Mouse (Mus musculus) large intestine, adult 2 months (tissue): Measurements from ENCODE around the gene Mlph. TPM values are rescaled to one million over a fixed set of nuclear protein-coding genes. Genes with fewer than 3 reads are reported as not detected.

Source experiments
- DNase-seq: peaks from one replicate; pipeline ENCODE4 v3.0.0-alpha.2; 2012; ENCODE audit warnings: low read depth, low spot score
- WGBS: fragments of 180-500 bp; shearing (Covaris S2); methylation state at CpG from one replicate; pipeline ENCODE4 v1.1.7; 2018; 5-methylcytosine and 5-hydroxymethylcytosine counted together
- polyA plus RNA-seq: library from polyadenylated mRNA; depleted of rRNA; stranded (reverse); fragments of >200 nt; gene quantifications from 2 replicates; pipeline ENCODE4 v1.2.3, GENCODE M21; 2012

Mlph gene
- polyA plus RNA-seq, 1 experiment, result 18.8 TPM

DNA sequence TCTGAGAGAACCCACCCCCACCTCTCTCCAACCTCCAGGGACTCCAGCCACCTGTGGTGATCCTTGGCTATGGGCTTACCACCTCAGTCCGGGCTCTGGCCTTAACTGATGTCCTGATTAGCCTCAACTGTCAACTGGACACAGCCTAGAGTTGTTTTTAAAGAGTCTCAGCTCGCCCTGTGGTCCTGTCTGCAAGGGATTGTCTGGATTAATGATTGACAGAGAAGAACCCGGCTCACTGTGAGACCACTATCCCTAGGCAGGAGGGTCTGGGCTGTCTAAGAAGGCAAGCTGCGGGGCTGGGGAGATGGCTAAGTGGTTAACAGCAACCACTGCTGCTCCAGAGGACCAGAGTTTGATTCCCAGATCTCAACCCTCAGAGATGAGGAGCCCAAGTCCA is 47.6 kb downstream of the Mlph start:
- DNase-seq, result no peak
- 34% methylated on average over 4 of the region's 4 CpGs for WGBS

DNA sequence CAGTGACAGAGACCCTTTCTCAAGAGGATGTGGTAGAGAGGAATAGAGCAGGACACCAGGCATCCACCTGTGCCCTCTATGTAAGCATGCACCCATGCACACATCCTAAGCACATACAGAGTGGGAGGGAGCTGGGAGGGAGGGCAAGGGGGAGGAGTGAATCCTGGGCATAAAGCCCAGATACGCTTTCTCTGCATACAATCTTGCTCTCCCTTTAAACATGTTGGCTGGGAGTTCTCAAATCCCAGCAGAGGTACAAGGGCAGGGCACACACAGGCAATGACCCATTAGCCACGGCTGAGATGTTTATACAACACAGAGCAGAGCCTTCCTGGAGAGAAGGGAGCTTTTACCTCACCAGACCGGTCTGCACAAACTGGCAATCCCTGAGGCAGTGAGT is 48.1 kb downstream of the Mlph start:
- 13% methylated on average over 3 of the region's 3 CpGs for WGBS
- no peak for DNase-seq

DNA sequence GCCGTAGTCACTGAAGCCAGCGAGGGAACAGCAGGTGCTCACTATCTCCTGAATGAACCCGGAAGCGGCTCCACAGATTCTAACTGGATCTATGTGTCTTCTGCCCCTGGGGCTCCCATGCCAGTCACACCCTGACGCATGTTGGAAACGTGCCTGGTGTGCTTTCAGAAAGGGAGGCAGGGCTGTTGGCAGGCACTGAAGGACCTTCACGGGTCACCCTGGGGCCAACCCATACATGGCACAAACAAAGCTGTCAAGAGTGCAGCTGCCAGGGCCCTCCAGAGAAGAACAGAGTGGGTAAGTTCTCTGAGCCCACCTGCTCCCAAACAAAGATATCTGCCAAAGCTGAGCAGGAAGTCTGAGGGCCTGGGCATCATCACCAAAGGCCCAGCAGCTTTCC is 52.7 kb downstream of the Mlph start:
- WGBS, result 19% methylated on average over 7 of the region's 7 CpGs
- DNase-seq, result peak; percentile 78

DNA sequence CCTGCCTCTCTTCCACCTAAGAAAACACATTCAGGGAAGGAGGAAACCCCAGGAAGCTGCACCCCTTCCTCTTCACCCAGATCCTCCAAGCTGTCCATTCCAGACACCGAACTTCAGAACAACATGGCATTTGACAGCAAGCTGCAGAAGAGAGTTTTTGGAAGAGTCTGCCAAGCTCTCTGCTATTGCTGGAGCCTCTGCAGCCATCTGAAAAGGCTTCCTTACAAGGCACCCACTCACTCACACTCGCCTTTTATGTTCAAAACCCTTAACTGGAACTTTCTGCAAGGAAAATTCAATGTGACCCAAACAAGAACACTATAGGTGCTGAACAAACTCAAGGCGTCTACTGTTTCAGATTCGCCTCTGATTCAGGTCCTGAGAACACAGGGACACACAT is 53.8 kb downstream of the Mlph start:
- 54% methylated on average over 4 of the region's 4 CpGs for WGBS
- DNase-seq, result no peak

DNA sequence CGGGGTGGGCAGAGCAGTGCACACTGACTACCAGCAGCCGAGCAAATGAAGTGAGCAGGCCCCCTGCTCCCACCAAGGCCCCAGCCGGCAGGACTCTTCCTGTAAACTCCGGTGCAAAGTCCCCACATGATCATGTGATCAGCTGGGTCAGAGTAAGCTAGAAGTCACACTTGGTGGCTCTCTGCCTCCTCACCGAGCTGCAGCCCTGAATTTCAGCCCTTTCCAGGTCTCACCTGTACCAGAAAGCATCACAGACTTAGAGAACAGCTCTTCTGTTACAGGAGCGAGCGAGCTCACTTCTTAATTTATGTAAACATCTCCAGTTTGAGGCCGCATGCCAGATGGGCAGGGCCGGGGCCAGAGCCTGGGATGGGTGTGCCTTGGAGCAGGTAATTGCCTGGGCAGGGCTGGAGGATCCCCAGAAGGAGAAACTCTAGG is 54.5 kb downstream of the Mlph start, which contains the start of gene Rab17:
TSS of gene Rab17 (minus strand) at position 315 of the 438 bp plus-strand sequence.
- WGBS, result 12% methylated on average over 9 of the region's 9 CpGs
- DNase-seq, result no peak

DNA sequence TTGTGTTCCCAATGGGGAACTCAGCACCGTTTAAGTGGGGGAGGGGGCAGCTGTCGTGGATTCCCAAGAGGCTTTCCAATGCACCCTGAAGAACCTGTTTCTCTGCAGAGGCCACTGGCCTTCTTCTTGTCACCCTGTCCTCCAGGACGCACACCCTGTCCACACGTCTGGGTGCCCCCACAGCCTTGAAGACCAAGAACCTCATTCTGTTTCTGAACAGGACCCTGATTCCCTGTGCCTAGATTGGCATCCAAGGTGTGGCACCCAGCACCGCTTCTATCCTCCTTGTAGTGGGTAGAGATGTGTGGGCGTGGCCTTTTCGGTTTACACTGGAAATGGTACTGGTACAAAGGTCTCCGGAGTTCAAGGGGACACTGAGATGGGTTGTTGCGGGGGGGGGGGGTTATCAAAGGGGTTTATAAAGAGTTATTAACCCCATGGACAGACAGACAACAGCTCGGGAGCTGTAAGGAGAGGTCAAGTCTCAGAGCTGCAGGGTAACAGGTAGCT is 55.1 kb downstream of the Mlph start:
- DNase-seq, result no peak
- WGBS, result 28% methylated on average over 10 of the region's 10 CpGs

DNA sequence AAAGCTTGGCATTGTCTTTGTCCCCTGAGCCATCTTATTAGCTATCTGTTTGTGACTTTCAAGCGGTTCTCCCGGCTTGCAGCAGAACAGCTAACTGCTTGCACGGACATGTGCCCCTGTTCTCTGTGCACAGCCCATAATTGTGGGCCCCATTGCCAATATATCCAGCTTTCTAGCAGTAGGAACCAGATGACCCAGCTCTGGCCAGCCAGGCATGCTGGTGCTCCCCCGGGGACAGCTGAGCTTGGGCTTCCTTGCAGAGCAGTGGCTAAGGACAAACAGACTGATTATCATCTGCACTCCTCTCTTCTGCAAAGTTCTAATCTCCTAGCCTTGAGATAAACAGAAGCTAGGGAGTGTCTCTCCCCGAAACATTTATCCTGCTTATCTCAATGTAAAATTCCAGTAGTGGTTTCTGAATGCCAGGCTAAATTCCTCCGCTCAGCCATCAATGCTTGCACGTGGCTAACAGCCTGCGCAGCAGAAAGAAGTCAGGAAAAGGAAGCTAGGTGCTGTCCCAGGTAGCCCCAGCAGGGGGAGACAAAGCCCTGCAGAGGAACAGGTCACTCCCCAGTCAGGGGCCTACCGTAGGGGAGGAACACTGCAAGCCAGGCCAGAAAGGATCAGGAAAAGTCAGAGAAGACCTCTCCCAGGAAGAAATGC is 58.2 kb downstream of the Mlph start:
- no peak for DNase-seq
- 27% methylated on average over 9 of the region's 9 CpGs for WGBS

DNA sequence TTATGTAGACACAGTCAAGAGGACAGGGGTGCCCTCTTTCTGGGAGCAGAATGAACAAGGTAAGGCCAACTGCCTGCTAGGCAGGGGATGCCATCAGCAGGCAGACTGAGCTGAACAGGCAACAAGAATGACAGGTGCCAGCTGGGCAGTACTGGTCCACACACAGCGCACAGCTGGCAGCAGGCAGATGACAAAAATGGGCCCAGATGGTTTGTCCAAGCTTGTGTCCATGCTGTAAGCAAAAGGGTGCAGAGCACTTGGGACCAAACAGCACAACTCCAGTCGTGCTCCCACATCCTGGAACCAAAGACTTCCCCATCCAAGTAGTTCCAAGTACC is 58.7 kb downstream of the Mlph start:
- WGBS, result 76% methylated on average over 2 of the region's 2 CpGs
- DNase-seq, result no peak

DNA sequence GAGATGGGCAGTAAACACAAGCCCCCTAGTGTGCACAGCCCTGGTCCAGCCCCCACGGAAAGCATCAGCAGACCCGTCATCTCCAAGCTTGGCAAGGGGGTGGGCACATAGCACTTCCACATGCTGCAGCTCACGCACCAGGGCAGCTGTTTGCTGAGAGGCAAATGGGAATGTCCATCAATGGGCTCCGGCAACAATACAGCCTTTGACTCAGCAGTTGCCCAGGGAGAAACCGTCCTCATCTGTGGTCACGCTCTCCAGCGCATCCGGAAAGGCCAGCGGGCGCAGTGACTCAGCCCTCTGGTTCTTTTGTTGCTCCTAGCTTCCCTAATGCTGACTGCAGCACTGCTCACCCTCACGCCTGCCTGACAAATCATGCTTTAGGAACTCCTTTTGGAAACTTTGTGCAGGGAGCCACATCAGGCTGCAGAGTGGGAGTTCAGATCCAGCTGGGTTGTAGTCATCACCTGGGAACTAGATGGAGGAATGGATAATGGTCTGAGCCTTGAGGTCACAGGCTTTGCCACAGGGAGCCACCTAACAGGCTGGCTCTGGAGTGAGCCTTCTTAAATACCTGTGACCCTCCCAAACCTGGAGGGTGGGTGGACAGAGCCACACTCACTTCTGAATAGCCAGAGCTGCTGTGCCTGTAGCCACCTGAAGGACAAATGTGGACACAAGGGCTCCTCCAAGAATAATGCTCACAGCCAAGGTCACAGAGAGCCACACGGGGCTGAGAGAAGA is 60.2 kb downstream of the Mlph start:
- WGBS, result 63% methylated on average over 12 of the region's 12 CpGs
- DNase-seq, result no peak

DNA sequence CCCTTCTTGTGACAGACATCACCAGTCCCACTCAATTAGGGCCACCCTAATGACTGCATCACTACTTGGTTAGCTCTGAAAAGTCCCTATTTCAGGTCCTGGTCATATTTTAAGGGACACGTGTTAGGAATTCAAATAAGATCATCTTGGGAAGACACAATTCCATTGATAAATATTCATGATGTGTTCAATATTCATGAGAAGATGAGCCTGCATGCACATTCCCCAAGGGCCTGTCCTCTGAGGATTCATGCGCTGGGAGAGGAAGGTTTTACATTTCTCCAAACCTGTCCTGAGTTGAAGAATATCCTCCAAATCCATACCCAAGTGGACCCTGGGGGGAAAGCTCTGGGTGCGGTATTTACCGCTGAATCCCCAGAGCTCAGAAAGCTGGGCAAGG is 61.1 kb downstream of the Mlph start:
- WGBS, result 93% methylated on average over 4 of the region's 4 CpGs
- no peak for DNase-seq

DNA sequence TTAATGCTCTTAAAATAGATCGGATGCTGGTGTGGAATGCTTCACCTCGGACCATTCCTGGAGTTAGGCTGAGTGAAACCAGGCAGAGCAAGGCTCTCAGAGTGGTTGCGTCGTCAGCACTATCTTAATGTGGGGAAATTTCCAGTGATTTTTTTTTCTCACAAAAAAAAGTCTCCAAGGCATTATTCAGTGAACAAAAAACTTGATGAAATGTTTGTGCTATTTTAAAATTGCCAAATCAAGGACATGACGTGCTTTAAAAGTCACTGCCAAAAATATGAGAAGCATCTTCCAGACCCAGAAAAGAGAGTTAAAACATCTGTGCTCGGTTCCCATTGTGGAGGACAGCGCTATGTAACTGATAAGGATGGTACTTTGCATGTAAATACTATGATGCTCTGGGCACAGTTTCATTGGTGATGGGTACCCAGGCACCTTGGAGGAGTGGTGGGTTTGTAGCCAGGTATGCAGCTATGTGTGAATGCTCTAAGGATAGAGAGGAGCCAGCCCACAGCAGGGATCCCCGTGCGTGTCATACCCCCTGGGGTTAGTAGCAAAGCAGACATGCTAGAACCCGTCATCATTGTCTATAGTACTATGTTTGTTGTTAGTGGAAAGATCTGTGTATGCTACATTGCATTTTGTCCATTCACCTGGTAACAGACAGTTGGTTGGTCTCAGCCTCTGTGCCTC is 65.9 kb downstream of the Mlph start:
- 62% methylated on average over 10 of the region's 10 CpGs for WGBS
- no peak for DNase-seq

DNA sequence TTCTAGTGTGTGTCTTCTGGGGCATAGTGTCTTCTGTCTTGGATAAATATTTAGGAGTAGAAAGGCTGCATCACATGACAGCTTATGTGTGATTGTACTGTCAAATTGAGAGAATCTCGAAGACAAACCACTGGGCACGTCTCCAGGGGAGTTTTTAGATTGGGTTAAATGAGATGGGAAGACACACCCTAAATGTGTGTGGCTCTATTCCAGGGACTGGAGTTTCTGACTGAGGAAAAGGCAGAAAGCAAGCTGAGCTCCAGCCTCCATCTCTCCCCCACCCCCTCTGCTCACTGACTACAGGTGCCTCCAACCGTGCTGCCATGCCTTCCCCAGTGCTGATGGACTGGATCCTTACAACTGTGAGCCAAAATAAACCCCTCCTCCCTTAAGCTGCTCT is 66.5 kb downstream of the Mlph start:
- 41% methylated on average over 3 of the region's 3 CpGs for WGBS
- DNase-seq, result no peak

DNA sequence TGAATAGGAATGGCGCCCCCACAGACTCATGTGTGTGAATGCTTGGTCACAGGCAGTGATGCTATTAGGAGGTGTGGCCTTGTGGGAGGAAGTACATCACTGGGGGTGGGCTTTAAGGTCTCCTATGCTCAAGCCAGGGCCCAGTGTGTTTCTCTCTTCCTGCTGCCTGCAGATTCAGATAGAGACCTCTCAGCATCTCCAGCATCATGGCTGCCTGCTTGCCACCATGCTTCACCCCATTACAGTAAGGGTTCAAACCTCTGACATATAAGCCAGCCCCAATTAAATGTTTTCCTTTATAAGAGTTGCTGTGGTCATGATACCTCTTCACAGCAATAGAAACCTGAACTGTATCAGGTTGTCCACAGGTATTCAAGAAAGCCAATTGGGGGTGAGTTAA is 81.0 kb downstream of the Mlph start:
- DNase-seq, result no peak
- WGBS, result 95% methylated on average over 1 of the region's 1 CpGs

DNA sequence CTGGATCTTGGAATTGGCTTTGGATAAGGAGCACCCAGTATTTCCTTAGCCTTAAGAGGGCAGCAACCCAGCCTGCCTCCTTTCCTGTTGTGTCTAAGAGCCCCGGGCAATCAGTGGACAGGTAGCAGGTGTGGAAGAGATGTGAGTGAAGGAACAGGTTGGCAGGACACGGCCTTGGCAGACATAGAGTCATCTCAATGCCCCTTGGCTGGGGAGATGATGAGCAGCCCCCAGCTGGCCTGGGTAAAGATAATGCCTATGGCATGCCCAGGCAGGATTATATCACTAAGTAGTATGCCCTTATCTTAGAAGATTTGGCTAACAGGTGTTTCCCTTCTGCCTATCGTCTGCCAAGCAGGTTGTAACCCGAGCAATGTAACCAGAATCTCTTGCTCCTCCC is 82.3 kb downstream of the Mlph start:
- WGBS, result 36% methylated on average over 4 of the region's 4 CpGs
- DNase-seq, result no peak

DNA sequence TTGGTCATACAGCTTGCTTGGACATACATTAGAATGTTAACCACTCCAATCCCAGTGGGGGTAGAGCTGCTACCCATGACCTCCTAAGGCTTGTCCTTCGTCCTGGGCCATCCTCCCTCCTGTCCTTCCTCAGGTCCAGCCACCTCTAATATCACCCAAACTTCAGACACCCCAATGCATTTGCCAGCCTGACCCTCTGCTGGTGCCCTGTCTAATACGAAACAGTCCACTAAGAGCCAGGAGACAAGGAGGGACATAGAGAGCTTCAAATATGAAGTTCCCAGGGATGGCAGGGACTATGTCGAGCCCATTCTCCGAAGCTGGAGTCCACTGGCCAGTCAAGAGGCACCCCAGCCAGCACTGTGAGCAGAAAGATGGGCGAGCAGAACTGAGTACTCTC is 82.8 kb downstream of the Mlph start:
- WGBS, result 87% methylated on average over 5 of the region's 5 CpGs
- no peak for DNase-seq

DNA sequence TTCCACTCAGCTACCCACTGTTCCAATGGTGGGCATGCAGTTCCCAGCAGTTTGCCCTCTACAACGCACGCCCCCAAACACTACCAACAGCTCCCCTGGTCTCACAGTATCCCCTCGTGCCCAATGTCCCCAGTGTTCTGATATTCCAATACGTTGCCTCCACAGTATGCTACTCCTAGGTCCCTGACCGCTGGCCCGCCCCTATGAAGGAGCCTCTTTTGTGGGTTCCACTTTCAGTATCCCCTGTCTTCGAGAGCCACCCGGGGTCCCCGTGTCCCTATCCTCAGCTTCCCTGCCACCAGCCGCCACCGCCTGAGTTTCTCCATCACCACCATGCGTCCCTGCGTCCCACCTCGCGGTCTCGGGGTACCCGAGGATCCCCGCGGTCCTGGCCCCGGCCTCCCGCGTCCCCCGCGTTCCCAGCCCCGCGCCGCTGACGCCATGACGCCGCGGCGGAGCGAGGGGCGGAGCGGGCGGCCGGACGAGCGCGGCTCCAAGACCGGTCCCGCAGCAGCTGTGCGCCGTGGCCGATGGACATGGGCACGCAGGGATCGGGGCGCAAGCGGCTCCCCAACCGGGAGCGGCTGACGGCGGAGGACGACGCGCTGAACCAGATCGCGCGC is 83.5 kb downstream of the Mlph start, which contains the start of gene Lrrfip1:
TSS of gene Lrrfip1 (plus strand) at position 470 of the 623 bp plus-strand sequence.
- 3% methylated on average over 59 of the region's 59 CpGs for WGBS
- no peak for DNase-seq

DNA sequence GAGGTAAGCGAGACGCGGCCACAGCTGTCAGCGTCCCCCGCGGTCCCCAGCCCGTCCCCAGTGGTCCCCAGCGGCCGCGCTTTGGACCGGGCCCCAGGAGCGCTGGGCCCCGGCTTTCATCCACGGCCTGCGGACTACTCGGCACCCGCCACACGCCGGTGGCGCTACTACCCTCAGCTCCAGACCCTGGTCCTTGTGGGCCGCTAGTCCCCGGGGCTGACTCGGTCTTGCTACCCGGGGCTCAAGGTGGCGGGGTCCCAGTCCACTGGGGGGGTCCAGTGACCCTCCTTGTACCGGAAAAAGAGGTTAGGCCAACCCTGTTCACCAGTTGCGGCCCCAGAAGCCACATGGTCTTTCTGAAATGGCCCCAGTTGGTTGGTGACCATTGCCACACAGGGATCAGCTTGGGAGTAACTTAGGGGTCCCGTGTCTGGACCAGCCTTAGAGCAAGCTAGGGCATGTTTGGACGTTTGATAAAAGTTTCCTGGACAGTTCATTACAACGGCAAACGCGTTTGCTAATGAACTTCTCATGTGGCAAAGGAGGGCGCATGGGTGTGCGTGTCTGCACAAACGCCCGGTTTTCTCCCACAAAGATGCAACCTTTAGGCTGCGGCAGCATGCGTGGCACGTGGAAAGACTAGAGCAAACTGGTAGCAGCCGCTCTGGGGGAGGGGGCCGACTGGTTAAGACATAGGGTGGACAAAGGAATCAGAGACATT is 84.2 kb downstream of the Mlph start:
- WGBS, result under 1% methylated on average over 41 of the region's 41 CpGs
- no peak for DNase-seq

DNA sequence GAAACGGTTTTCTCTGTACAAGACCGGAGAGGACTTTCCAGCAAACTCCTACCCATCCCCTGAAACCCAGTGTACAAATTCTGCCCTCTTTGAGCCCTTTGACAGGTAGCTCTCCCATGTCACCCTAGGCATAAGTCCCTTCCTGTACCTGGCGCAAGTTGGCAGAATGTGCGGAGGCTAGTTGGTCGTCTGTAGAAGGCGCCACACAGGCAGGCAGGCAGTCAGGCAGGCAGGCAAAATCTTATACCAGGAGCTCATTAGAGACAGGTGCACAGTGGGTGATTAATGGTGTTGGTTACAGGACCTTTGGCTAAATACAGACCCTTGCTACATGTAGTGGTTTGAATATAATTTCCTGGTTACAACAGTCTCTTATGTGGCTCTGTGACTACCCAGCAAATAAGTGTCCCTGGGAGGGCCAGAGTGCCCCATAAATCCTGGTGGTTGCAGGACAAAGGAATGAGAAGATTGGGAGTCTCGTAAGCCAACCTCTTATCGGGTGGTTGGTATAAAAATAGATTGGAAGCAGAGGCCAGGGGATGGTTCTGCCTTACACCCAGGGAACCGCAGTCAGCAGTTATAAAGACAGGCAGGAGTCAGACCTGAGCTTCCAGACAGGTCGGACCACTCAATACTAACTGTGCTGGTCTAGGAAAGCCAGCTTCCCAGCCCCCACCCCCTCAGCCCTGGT is 85.2 kb downstream of the Mlph start:
- WGBS, result 55% methylated on average over 10 of the region's 10 CpGs
- DNase-seq, result no peak
